Mouse (Mus musculus) thymus, postnatal 14 days (tissue): ENCODE results near the gene Frmpd3.

ENCODE experiments used
- DNase-seq: peaks from one replicate; pipeline ENCODE4 v3.0.0; 2021

Gene Frmpd3

DNA sequence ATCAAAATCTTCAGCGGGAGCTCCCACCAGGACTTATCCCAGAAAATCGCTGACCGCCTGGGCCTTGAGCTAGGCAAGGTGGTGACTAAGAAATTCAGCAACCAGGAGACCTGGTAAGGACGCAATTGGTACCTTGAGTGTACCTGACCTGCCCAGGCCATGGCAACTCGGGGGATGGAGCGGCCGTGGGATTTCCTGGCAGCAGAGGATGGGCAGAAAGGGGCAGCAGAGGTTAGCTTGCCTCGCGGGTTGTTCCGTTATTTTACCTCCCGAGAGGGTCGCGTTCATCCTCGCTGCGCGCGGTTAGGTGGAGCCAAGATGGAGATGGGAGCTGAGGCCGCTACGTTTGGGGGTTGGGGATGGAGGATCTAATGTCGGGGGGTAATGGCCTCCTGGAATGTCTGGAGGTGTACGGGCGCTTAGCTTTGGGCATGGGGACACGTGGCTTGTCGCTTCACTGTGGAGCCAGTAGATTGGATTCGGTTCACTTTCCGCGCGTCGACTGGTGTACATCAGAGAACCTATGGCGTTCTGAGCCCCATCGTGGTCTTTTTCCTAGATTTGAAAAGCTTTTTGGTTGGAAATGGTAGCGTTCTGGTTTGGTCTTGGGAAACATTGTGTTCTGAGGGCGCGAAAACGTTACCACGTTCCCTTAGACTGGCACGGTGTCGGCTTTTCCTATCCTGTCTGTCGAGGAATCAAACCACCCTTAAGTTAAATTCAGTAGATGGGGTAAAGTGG lies 114.9 kb downstream of the Frmpd3 start:
- no peak for DNase-seq

DNA sequence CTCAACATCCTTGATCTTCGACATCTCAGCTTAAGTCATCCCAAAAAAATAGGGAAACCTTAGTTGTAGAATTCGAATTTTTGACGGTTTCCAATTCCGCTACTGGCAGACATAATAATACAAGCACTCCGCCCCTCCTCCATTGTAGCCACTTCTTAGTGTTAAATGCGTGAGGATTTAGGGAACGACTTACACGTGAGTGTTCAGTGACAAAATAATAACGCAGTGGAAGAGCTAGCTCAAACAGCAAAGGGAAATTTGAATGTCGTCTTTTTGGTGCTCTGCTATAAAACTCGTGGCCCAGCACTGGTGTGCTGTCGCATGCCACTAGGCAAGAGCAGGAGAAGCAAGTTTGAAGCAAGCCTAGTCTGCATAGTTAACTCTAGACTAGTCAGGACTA lies 115.4 kb downstream of the Frmpd3 start:
- no peak for DNase-seq

GRCm38 (mm10) chrX:140478231-140478630 lies 136.2 kb downstream of the Frmpd3 start:
- no peak for DNase-seq

GRCm38 (mm10) chrX:140479171-140479570 lies 137.1 kb downstream of the Frmpd3 start:
- peak; percentile 62 for DNase-seq
